Mouse (Mus musculus): ENCODE measurements around the gene Mark4.

Gene Mark4

DNA sequence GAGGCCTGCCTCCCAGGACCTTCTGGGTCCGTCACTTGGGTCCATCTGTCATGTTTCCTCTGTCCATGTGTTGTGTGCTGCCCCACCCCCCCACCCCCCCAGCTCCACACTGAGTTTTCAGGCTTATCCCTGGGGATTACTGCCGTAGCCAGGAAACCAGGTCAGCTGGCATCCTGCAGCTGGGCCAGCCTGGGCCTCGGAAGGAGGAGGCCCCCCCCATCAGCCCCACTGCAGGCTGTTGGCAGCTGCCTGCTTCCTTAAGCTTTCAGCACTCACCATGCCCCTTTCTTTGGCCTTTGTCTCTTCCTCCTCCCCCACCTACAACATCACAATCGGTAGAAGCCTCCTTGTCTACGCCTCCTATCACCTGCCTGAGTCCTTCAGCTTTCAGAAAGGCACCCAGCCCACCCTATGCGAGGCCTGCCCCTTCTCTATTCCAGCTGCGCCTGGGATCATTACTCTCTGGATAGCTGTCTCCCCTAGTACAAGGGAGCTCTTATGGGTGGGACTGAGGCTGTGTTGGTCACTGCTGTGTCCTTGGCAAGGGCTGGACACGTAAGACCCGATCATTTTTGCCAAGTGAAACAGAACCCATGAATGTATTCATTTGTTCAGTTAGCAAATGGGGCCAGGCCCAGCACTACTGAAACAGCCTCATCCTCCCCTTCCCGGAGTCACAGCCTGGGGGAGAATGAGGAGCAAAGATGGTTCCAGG lies 69.8 kb downstream of the Mark4 start:
- DNase-seq: no peak

DNA sequence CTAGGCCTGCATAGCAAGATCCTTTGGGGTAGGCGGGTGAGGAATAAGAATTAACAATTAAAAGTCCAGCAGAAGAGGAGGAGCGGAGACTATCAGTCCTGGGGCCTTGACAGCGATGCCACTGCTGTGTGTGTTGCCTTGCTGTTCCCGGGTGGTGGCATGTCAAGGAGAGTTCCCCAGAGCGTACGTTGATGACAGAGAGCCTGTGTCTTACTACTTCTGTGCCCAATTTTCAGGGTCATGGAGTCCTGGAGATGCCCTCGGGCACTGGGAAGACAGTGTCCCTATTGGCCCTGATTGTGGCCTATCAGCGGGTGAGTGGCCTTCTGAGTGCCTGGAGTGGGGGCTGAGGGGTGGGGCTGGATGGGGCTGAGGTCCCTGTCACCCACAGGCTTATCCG lies 74.9 kb downstream of the Mark4 start:
- DNase-seq: no peak

DNA sequence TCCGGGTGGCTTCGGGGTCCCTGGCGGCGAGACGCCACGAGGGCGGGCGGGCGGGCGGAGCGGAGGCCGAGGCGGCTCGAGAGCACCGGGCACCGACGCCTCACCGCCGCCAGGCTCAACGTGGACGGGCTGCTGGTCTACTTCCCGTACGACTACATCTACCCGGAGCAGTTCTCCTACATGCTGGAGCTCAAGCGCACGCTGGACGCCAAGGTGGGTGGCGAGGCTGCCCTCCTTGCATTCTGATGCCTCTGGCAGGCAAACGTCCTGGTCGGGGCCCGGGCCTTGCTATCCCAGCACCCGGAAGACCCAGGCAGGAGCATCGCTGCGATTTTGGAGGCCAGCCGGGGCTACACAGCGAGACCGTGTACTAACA lies 76.5 kb downstream of the Mark4 start:
- DNase-seq: peak; percentile 32

- peak; percentile 100 for DNase-seq
Observed at GRCm38 (mm10) chr7:19381377-19382165, 77.0 kb downstream of the Mark4 start, which contains the start of gene Ercc2. Gene Ercc2 (plus strand): TSS chr7:19382010.

DNA sequence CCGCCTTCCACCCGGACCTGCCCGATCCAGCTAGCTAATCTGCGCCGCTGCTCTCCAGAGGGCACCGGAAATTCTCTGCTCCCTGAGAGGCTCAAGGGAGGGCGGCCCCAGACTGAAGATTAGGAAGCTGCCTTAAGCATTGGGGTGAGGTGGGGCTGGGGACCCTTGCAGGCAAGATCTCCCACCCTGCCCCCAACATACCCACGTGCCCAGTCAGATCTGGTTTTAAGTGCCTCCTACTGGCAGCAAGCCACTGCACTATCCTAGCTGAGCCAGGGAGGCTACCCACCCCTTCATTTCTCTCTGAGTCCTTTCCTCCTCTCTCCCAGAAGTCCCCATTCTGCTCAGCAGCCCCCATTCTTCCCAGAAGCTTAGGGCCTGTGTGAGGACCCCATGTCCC lies 80.6 kb downstream of the Mark4 start:
- DNase-seq: peak; percentile 36

DNA sequence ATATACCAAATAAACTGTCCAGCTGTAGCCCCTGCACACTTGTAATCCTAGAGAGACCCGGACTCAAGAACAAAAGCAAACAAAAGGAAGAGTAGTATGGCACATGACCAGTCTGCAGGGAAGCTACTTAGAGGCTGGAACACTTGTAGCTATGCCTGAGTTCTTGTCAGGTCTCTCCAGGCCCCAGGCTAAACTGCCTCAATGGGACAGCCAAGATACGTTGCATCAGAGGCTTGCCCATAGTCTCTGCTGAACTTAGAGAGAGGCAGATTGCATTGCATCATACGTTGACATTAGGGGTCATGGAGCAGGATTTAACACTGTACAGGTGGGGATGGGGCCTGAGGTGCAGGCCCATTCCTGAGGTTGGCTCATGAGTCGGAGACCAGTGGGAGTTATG lies 82.6 kb downstream of the Mark4 start:
- DNase-seq: no peak

DNA sequence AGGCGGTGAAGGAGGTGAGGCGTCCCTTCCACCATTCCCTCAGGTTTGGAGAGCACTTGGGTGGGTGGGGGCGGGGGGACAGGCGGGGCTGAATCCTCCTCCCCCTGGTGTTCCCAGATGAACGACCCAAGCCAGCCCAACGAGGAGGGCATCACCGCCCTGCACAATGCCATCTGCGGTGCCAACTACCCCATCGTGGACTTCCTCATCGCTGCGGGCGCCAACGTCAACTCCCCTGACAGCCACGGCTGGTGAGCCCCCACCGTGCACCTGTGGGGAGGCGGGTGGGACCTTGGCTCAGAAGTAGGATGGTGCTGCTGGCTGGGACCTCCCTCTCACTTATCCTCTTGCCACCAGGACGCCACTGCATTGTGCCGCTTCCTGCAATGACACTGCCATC lies 83.3 kb downstream of the Mark4 start:
- DNase-seq: no peak
